Mouse (Mus musculus): Measurements from ENCODE around the gene Prkcd.
"Not testable (repeated sequence)": the region's sequence is repeated elsewhere in the genome, so short reads cannot be mapped to it uniquely, and the experiment has no call there.

Prkcd gene

DNA sequence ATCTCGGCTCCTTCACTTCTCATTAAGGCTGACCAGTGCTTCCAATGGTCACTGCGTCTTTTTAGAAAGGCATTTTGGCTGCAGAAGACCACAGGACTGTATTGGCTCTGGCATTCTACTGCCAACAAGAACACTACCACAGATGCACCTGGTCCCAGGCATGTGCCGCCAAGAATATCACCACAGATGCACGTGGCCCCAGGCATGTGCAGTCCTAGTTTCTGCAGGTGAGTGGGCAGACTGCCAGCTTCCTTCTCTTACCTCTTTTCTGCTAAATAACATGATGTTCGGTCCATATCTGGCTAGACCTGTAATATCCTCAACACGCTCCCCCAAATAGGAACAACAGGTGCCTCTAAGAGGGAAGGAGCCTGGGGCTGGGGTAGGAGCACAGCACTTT is 17.8 kb downstream of the Prkcd start:
- in situ Hi-C loops (cut with MboI, MseI): no loop called here

DNA sequence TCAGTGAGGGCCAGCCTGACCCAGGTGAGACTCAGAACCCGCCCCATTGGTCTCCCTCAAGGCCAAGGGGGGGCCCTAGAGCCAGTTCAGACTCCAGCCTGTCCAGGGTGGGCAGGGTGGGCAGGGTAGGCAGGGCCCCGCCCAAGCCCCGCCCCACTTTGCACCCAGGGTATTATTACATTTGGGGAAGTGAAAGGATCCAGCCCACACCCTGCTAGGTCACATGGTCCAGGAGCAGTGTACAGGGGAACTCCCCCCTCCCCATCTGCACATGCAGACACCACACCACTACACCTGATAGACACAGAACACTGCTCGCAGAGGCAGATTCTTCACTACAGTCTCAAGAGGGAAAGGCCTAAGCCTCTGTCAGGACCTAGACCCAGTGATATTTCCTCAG is 18.3 kb downstream of the Prkcd start:
- in situ Hi-C loops (cut with MboI, MseI): no loop called here

- in situ Hi-C loops (cut with MboI, MseI): no loop called here
Observed at GRCm38 (mm10) chr14:30606817-30607216, 19.2 kb downstream of the Prkcd start.

DNA sequence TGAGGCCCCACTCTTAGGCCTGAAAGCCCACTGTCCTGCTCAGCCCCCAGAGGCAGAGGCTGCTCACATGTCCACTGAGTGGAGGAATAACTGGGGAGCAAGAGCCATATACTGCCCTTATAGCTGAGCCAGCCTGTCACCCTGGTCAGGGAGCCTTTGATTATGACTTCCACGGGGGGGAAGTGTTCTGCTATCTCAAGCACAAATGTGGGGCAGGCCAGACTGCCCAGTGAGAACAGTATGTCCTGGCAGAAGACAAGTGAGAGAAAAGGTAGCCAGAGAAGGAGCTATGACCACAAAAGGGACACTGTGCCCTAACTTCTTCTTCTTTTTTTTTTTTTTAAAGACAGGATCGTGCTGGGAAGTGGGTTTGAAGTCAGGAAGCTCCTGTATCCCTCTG is 28.9 kb downstream of the Prkcd start:
- in situ Hi-C loops (cut with MboI, MseI): no loop called here

DNA sequence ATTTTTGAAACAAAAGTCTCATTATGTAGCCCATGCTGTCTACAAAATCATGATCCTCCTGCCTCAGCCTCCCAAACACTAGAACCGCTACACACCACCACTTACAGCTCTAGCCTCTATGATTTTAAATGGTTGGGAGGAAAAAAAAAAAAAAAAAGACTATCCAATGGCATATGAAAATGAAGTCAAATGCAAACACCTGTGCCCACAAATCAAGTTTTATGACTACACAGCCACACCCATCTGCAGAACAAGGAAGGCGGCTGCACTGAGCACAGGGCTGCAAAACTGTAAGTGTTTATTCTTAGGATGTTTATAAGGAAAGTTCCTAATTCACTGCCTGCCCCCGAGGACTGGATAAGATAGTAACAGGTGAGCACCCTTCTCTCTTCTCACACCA is 29.6 kb downstream of the Prkcd start:
- in situ Hi-C loops (cut with MboI, MseI): no loop called here

DNA sequence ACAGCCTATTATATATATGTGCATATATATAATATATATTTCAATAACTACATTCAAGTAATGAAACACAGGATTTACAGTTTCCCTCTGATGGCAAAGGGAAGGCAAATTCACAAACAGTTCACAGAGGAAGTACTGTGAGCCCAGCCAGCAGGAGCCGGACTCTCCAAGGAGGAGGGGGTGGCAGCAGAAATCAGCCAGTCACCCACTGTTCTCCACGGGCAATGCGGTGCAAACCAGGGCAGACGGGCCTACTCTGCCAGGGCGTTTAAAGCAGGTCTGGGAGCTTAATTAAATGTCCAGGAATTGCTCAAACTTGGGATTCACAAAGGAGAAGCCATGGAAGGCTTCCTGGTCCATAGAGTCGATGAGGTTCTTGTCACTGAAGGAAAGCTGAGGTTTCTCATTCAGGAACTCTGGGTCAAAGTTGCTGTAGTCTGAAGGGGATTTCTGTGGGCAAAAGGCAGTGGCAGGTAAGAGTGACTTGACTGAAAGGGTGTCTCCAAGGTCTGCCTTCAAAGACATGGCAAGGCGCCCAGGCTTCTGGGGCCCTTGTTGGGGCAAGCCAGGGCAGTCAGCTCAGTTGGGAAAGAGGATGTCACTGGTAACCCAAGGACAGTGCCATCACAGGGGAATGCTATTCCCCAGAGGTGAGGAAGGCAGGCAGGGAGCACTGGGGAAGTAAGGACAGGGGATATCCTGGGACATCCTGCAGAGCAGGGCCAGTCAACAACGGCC is 30.3 kb downstream of the Prkcd start:
- in situ Hi-C loops (cut with MboI, MseI): no loop called here

- in situ Hi-C loops (cut with MboI, MseI): no loop called here
Observed at GRCm38 (mm10) chr14:30594092-30594695, 31.8 kb downstream of the Prkcd start.

- in situ Hi-C loops (cut with MboI, MseI): no loop called here
Observed at GRCm38 (mm10) chr14:30593279-30594091, 32.5 kb downstream of the Prkcd start.

- in situ Hi-C loops (cut with MboI, MseI): no loop called here
Observed at GRCm38 (mm10) chr14:30591417-30591816, 34.6 kb downstream of the Prkcd start.

- in situ Hi-C loops (cut with MboI, MseI): no loop called here
Observed at GRCm38 (mm10) chr14:30590918-30591317, 35.1 kb downstream of the Prkcd start.

- in situ Hi-C loops (cut with MboI, MseI): no loop called here
Observed at GRCm38 (mm10) chr14:30590041-30590645, 35.9 kb downstream of the Prkcd start.

DNA sequence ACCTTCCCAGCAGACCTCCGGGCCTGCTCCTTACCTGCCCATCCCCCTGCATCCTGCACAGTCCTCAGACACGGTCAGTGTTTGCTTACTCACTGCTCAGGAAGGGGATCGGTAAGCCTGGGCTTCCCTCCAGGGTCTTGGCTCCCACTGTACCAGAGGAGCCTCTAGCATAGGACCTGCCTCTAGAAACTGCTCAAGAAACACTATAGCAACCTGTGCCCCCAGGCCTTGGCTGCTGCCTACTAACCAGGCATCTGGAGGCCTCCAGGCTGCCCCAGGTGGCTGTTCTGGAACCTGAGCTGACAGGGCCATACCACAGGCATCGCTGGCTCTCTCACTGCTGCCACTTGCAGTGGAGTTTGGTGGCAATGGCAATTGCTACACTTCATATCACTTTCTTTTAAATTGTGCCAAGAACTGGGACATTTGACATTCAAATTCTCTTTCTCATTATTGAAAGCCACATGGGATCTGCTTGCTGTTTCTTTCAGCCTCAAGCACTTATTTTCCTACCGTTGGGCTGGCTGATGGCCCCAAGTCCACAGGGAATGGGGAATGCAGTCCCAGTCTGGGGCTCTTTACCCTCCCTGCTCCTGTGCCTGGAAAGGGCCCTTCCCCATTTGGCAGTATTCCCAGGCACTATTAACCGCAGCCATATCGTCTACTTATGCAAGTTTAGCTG is 39.1 kb downstream of the Prkcd start:
- in situ Hi-C loops (cut with MboI, MseI): loop anchor here (5.0 to 10.0 kb wide), 2 partner anchors 85 to 1038 kb away; no protein-coding TSS in a partner anchor

GRCm38 (mm10) chr14:30585323-30585722 is 40.7 kb downstream of the Prkcd start:
- in situ Hi-C loops (cut with MboI, MseI): loop anchor here (5.0 to 10.0 kb wide), 2 partner anchors 87 to 1039 kb away; no protein-coding TSS in a partner anchor

DNA sequence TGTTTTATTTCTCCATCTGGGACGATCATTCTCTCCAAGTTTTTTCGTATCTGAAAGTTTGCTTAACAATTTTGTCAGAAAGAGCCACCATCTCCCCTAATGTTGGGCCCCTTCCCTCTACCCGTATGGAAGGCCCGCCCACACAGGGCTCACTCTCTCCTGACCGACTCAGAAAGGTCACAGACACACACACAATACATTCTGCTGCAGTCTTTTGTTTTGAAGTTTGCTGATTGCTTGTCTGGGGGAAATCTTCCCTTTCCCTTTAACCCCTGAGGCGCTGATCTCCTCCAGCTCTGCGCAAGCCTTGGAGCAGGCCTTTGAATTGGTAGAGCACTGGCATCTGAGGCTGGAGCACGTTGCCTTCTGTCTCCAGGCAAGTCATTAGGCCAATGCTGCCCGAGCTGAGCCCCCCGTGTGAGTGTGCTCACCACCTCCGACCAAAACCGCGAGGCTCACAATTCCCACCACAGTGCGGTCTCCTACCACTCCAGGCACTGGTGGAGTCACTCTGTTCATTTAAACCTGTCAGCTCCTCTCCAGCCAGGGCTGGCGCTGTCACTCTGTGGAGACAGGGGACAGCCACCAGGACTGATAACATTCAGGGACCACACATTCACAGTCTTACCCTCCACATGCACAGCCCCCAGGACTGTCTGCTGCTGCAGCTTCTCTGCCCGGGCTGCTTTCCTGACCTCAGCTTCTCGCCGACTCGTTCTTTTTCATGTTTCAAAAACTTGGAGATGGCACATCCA is 41.3 kb downstream of the Prkcd start:
- in situ Hi-C loops (cut with MboI, MseI): loop anchor here (5.0 to 10.0 kb wide), 2 partner anchors 88 to 1040 kb away; no protein-coding TSS in a partner anchor

DNA sequence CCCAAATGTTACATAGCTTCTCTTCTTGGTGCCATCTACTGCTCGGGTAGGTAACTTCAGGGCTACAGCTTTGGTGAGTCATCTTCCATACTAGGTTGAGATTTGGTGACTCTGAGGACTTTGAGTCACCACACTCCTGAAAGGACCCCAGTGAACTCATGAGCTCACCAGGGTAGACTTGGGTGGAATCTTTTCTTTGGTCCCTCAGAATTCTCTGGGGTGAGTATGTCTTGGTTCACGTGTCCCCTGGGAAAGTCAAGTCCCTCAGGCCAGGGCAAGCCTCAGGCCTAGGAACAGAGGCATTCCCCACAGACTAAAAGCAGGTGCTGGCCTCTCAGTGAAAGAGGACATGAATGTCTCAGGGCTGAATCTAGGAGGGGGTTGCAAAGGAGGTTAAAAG is 41.9 kb downstream of the Prkcd start:
- in situ Hi-C loops (cut with MboI, MseI): loop anchor here (10.0 kb wide), 1 partner anchor 1041 kb away; no protein-coding TSS in a partner anchor

- in situ Hi-C loops (cut with MboI, MseI): loop anchor here (10.0 kb wide), 1 partner anchor 1044 kb away; no protein-coding TSS in a partner anchor
Observed at GRCm38 (mm10) chr14:30581238-30581637, 44.8 kb downstream of the Prkcd start.

- in situ Hi-C loops (cut with MboI, MseI): loop anchor here (10.0 kb wide), 1 partner anchor 1045 kb away; no protein-coding TSS in a partner anchor
Observed at GRCm38 (mm10) chr14:30579882-30580281, 46.1 kb downstream of the Prkcd start.

GRCm38 (mm10) chr14:30579180-30579579 is 46.8 kb downstream of the Prkcd start:
- in situ Hi-C loops (cut with MboI, MseI): no loop called here

DNA sequence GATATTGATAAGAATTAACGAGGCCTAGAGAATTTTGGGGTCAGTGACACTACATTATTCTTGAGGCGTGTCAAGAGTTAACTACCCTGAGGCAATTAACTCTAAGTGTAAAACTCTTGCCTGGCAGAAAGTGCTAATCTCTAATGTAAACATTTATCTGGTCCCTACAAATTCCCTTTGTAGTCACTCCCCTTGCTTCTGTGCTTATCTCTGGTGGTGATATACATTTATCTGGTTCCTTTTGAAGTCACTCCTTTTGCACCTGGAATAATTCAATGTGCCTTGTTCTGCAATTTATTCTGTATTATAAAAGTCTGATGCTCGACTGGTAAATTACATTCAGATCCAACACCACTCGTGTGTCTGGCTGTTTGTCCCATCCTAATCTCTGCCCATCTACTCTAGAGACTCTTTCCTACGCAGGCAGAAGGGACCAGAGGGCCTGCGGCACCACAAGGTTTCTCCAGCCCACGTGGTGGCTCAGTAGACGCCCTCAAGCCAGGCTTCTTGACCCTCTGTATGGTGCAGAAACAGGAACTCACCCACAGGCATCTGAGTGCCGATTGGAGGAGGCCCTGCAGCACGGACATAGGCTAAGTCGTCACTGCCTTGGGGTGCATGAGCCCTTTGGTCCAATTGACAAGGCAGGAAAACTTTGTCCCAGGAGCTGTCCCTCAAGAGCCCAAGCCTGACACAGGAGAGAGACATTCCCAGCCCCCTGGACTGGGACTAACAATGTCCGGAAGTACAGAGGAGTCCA is 48.5 kb downstream of the Prkcd start:
- in situ Hi-C loops (cut with MboI, MseI): not testable (repeated sequence)

DNA sequence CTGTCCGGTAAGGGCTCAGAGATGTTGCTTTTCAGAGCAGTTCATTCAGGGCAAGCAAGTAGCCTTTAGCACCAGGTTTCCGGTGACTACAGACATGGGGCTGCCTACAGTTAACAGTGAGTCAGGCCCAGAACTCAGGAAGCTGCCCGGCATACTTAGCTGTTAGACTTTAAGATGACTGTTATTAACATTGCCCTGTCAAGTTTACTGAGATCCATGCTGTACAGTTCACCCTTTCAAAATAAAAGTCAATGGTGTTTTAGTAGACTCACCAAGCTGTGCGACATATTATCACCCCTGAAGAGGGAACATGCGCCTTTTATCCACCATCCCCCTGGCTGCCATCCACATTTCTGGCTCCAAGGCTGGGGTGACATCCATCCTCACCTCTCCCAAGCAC is 49.8 kb downstream of the Prkcd start:
- in situ Hi-C loops (cut with MboI, MseI): no loop called here
